Mouse (Mus musculus) cerebellum, adult 8-10 months (tissue): ENCODE results near the gene Hormad2.

ENCODE experiments used
- DNase-seq: peaks from one replicate; pipeline ENCODE4 v3.0.0; 2022

Hormad2 gene

DNA sequence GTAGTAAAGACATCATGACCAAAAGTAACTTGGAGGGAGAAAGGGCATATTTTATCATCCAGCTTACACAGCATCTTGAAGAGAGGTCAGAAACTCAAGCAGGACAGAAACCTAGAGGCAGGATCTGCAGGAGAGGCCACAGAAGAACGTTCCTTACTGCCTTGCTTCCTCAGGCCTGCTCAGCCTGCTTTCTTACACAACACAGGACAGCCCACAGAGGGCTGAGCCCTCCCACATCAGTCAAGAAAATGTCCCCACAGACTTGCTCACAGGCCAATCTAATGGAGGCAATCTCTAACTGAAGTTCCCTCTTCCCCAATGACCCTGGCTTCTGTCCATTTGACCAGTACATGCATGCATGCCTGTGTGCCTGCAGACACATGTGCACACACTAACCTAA is 1.4 kb upstream of the Hormad2 start:
- DNase-seq, result no peak

DNA sequence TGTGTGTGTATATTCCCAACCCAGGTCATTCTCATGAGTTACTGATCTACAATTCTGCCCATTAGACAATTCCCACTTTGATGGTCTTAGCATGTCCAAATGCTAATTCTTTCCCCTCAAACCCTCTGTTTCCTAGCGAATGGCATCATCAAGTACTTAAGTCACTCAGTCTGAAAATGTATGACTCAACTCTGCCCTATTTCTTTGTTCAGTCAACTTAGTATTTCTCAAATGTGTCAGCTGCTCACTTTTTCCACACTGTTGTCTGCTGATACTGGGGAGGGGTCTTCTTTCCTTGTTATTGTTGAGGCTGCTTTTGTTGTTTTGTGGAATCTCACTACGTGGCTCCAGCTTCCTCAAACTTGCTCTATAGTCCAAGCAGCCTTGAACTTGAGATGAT is 2.7 kb downstream of the Hormad2 start:
- no peak for DNase-seq

DNA sequence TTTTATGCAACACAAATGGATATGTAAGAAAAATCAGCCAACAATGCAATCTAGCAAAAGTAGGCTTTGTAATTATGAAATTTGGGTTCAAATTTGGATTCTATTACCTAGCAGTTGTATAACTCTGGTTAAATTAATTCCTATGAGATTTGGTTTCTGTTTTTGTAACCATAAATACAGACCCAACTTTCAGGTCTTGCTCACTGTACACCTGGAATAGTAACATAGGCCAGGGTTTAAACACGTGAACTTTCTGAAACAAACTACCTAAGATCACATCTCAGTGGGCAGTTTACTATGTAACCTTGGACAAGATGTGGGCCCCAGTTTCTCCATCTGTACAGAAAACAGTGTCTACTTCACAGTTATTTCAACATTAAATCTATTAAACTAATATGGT is 3.6 kb downstream of the Hormad2 start:
- DNase-seq, result no peak

DNA sequence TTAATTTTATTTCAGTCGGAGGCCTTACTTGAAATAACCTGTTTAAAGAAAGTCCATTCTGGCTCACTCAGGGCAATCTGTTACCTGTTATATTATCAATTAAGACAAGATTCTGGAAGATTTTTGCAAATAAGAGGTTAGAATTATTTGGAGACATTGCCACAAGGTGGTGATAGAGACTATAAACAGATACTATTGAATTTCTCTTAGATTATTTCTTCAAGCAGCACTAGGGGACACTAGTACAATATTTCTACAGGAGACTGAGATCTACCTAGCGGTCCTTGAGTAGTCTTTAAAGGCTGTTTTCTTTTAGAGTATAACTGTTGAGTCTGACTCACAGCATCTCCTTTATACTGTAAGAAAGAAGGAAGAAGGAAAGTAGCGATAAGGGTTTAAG is 4.3 kb downstream of the Hormad2 start:
- no peak for DNase-seq

DNA sequence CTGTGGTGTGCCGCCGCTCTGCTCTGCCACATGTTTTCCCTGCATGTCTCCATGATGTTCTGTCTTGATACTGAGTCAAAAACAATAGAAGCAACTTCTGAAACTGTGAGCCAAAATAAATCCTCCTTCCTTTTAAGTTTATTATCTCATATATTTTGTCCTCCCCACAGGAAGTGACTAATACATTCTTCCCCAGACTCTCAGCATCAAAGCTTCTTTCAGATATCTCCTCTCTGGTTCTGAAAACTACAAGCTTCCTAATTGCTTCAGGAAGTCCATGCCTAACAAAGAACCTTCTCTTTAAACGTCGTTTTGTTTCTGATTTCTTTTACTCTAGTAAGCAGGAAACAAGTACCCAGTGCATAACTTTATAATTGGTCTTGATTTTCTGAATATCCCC is 6.4 kb downstream of the Hormad2 start:
- DNase-seq, result no peak

DNA sequence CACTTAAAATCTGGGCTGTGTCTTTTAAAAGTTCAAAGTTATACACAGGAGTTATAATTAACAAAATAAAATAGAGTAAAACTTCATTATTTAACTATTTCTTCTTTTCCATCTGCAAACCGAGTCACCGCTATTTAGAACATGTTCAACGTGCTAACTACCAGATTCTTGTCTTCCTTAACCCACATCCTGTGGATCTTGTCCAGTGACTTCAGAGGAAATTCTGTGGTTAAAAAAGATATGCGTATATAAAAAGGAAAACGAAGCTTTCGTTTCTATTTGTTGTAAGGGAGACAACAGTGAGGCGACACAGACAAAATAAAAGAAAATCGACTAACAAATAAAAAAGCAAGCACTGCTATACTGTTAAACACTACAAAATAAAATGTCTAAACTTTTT is 17.1 kb downstream of the Hormad2 start:
- no peak for DNase-seq

DNA sequence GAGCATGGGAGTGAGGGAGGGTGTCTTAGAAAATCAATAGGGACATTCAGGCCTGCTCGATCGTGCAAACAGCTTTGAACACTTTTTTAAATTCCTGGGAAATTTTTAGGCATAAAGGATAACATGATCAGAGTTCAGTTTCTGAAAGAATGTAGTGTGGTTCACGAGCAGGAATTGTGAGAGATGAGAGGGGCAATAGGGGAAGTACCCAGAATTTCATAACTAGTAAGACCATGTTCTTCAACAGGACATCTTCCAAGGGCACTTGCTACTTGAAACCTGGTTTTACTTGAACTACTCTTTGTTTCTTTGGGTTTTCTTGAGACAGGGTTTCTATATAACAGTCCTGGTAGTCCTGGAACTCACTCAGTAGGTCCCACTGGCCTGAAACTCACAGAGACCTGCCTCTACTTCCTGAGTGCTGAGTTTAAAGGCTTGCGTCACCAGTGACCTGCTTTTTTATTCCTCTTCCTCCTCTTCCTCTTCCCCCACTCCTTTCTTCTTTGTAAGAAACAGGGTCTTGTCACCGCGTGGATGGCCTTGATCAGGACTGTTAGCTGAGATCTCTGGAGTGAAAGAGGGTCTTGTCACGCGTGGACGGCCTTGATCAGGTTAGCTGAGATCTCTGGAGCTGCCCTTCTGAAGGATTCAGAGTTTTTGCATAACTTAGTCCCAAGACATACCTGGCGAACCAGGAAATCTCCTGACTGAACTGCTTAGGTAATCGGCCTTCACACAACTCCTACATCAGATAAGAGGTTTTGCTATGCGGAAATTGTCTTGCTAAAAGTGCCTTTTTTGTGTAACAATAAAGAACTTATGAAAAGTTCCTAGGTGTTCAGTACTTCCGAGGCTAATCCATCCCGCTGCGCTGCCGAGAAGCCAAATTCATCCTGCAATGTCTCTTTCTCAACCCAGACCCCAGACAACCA is 18.1 kb downstream of the Hormad2 start:
- no peak for DNase-seq

DNA sequence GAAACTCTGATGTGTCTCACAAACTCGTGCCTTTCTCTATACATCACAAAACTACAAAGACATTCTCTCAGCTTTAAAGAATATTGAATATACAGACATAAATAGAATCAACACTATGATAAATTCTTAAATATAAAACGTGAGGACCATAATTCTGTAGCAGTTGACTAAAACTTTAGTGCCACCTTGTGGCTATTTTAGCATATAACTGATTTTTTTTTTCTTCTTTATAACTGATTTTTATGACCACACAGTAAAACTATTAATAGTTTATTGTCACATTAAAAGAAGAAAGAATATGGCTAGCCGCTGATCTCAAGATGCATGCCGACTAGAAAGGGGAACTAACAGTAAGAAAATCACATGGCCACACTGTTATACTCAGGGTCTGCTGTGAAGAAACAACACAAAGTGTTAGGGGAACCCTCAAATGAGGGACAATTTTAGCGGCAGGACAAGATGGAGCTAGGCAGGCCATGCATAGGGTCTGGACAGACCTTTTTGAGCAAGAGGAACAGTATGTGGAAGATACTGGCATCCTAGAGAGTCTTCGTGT is 18.9 kb downstream of the Hormad2 start:
- DNase-seq, result no peak

DNA sequence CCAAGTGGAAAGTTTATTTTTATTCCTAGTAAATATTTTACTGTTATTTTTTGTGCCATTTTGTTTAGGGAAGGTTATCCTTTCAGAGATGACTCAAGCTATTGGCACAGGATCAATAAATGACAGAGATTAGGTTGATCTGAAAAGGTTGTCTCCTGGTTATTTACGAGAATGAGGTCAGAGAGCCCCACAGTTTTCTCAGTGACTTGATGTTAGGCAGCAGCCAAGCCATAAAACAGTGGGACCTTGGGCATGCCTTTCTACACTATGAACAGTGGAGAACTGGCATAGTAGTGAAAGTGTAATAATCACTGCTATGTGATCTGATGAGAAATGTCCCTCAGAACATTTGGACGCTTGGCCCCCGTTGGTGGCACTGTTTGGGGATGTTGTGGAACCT is 22.9 kb downstream of the Hormad2 start:
- DNase-seq, result no peak

DNA sequence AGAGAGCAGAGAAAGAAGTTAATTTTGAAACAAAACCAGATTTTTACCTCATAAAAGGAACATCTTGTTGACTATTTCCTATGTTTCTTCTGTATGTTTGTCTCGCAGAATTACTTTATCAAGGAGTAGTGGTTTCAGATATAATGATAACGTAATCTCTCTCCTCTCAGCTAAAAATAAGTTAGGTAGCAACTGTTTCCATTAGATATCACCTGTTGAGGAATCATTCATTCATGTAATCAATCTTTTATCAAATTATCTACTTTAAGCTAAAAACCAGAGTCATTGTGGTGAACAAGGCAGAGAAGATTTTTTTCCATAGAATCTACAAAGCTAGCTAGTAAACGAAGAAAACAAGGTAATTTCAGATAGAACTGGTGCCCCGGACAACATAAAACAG is 28.6 kb downstream of the Hormad2 start:
- no peak for DNase-seq

DNA sequence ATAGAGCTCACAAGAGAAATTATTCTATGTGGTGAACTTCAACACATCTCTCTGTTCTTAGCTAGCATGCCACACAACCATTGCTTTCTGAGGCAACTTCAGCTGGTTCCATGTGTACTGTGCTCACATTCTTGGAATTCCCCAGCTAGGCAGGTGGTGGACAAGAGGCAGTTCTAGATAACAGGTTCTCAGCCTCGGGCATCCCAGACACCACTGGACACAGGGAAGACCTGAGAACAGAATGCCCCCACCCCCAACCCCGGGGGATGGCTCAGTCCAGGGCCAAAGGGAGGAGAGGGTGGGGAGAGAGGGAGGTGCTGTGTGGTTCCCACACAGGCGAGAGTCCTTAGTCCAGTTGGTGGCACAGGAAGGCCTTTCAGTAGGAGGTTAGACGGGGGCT is 36.6 kb downstream of the Hormad2 start:
- no peak for DNase-seq

DNA sequence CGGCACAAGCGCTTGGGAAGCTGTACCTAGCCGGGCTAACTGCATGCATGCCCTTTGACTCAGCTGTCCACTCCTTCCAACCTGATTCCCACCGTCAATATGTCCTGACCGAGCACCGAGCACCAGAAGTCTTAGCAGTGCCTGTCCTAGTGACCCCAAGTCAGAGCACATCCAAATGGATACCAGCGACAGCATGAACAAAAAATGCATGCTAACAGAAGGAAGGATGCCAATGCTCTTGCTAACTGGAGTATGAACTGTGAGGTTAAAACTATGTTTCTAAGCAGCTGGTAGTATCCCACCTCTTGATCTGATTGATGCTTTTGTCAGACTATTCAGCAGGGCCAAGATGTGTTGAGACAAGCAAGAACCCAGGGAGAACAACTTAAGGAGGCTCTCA is 37.5 kb downstream of the Hormad2 start:
- DNase-seq, result no peak

DNA sequence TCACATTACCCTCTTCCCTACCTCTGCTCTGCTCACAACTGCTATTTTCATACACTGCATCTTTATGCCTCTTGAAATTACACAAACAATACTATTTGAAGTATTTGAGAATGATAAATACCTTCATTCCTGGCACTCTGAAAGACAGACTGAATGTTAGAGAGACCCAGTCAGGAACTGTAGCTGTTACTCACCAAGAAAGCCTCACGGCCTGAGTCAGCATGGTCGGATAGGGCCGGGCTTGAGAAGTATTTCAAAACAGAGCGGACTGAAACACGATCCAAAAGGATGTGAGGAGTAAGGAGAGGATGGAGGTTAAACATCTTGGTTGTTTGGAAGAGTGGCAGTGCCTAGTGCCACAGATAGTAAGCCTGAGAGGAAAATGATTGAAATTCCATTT is 39.7 kb downstream of the Hormad2 start:
- no peak for DNase-seq

DNA sequence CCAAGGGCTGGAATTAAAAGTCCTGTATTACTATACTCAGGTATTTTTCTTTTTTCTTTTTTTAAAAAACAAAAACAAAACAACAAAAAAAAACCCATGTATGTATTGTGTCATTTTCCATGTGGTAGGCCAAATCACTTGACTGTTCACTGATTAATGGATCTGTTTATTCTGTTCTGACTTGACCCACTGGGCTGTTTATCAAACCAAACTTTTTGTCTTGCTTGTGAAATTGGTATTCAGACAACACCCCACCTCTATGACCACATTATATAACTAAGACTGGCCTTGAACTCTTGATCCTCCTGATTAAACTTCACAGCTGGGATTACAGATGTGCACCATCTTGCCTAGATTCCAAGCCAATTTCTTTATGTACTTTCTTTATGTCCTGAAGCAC is 46.7 kb downstream of the Hormad2 start:
- DNase-seq, result no peak

DNA sequence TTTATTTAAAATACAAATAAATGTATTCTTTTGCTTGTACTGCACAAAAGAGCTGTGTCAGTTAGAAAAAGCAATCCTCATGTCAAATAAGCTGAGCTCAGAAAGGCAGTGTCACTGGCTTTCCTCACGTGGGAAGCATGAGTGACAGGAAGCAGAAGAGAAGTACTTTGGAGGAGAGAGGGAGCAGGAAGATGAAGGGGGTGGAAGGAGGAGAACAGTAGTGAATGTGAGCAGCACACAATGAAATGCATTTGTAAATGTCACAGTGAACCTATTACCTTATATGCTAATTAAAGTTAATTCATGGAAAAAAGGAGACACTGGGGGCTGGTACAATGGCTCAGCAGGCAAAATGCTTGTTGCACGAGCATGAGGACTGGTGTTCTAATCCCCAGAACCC is 52.9 kb downstream of the Hormad2 start:
- DNase-seq, result no peak

DNA sequence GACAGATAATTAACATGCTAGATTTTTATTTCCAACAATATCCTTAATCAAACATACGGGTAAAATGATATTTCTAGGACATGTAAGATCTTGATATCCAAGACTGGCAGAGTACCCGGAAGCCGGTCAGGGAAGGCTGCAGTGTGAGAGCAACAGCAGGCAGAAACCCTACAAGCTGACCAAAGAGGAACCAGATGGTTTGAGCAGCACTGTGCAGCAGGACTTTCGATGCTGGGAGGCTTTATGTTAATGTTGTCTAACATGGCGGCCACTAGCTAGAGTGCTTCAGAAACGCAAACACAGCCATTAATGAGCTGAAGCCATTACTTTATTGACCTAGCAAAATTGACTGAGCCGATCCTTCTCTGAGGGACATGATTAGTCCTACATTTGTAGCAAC is 58.6 kb downstream of the Hormad2 start:
- no peak for DNase-seq

DNA sequence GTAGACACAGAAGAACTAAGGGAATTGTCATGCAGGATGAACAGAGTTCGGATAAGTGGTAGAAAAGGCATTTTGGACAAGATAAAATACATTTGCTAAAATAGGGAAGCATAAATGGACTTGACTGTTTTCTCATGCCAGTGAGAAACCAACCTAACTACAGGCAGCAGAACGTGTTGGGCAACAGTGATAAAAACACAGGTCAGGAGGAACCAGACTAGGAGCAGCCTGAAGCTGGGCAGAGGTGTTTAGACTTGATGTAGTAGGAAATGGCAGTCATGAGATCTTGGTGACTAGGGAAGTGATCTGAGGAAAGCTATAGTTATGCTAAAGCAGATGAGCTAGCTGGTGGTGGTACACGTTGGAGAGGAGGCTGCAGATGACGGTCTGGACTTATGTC is 61.0 kb downstream of the Hormad2 start:
- no peak for DNase-seq

DNA sequence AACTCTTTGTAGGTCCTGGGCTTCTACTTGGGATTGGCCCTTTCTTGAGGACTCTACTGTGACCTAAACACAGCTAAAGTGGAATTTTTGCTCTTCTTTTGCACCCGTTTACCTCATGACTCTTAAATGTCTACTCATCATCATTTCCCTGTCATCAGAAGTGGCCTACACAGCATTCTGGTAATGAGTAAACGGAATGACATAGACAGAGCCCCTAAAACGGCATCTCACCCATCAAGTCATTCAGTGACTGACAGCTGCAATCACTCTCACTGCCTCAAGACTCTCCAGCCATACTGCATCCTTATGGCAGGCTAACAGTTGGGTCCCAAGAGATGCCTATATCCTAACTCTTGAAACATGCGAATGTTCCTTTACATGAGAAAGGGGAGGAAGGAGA is 74.5 kb downstream of the Hormad2 start:
- no peak for DNase-seq

DNA sequence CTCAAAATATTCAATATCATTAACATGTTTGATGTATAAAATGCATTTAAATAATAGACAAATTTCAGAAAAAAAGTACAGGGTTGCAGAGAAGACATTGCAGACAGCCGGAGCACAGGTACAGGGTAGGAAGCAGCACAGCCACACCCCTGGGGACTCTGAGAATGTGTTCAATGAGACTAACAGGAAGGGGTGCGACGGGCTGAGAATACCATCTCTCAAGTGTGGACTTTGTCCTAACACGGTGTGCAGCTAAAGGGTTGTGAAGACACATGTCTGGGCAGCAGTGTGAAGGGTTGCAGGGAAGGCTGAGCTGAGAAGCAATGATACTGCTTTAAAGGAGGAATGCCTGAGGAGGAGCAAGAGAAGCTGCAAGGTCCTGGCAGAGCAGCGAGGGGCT is 85.5 kb downstream of the Hormad2 start:
- no peak for DNase-seq

DNA sequence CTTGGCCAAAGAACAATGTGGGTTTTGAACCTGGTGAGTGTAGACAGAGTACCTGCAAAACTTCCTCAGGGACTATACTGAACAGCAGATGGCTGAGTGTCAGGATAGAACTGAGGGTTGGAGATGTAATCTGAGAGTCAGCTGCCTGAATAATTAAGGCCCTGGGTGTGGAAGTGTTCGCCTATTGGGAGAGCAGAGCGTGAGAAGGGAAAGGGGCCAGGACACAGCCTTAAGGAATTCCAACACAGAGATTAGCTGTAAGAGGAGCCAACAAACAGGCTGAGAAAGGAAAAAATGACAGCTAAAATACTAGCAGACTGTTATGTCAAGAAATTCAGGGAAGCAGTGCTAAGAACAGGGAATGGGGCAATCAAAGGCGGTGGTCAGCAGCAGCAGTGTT is 88.3 kb downstream of the Hormad2 start:
- no peak for DNase-seq

DNA sequence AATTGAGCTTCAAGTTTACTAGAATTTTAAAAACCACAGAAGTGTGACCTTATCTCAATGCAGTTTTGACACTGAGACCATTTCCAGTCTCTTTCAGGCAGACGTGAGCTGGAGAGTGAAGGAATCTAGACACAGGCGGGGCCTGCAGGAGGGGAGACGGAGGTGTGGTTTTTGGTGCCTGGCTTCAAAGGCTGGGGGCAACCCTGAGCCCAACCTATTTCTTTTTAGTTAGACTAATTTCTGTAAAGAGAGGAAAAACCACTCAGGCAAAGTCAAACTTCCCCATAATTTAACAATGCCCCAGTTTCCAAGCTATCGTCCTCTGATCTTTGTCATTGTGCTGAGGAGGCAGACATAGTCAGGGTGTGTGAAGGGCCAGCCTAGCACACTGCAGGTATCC is 97.0 kb downstream of the Hormad2 start:
- DNase-seq, result no peak

DNA sequence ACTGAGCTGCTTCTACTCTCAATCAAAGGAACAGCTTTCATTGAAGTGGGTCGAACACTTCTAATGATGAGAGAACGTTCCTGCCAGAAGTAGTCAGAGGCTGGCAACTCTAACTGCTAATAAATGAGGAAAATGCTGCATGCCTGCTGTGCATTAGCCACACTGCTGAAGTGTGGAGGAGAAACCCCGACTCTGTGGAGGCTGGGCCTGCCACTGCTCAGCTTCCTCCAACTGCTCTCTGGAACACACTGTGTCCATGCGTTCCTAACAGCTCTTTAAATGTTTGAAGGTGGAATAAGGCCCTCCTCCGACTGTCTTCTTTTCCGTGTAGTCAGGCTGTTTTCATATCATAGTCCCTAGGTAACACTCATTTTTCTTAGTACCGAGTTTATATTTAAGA is 98.9 kb downstream of the Hormad2 start:
- no peak for DNase-seq

DNA sequence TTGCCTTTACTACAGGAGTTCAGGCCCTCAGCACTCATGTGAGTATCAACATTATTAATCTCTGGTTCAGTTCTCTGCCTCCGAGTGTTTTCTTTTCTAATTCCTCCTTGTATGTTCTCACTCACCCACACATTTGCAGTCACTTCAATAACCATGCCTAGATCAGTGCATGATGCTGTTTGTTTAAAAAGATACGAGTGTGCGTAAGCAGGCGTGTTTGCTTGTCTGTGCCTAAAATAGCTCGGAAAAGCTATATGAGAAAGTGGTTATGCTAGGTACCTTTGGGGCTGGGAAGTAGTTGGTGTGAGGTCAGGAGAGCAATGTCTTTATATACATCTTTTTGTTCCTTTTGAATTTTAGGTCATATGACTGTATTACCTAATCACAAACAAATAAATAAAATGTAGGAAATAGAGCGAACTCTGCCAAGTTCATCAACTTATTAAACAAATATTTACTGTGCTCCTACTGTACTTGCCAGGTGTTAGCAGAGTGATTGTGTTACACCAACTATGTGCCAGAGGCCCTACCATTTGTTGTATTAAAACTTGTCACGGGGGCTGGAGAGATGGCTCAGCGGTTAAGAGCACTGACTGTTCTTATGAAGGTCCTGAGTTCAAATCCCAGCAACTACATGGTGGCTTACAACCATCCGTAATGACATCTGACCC is 100.7 kb downstream of the Hormad2 start:
- DNase-seq, result no peak

DNA sequence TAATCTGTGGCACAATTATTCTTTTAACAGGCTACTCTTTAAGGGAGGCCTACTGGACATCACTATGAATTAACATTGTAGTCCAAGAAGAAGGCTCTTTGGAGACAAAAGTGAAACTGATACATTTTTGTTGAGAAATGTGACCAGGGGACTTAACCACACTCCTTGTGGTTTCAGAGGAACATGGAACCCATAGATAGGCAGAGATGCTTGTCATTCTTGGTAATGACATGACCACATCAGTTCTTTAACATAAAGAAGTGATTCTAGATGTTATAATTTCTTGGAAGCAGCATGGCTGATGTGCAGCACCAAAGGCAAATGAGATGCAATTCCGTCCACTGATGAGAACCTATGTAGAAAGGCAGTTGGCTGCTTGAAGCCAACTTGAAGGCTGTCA is 101.6 kb downstream of the Hormad2 start:
- no peak for DNase-seq
